Mouse (Mus musculus) T-helper 17 cell (primary cell): ENCODE data around the gene Vmn1r126.
"Not testable (repeated sequence)": the region's sequence is repeated elsewhere in the genome, so short reads cannot be mapped to it uniquely, and the experiment has no call there.

Source experiments
- in situ Hi-C, 2 experiments: fragments of 300-600 bp; cut with MboI, MseI; formaldehyde crosslinking; loops; 1 replicate in 1 of 2; 2 replicates in 1 of 2; pipeline ENCODE4 v1.15.1; 2025; ENCODE audit warnings: high pct_unique_total_duplicates in 2 of 2

Vmn1r126 gene

DNA sequence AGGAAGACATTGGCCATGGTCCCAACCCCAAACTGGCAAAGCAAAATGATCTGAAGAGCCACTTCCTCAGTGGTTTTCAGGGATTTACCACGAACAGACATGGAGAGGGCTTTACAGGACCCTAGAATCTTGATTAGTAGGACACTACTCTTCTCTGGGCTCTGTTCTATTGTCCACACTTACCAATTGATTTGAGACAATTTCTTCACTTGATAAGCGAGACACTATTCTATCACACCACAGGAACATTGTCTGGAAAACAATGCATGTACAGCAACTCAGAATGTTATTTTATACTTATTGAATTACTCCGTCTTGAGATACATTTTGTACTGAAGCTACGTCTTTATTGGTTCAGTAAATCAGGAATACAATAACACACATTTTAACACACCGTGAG lies at the start of gene Vmn1r126:
Vmn1r126 (minus strand) TSS at position 101 of the 400 bp plus-strand sequence.
- in situ Hi-C loops = not testable (repeated sequence)

DNA sequence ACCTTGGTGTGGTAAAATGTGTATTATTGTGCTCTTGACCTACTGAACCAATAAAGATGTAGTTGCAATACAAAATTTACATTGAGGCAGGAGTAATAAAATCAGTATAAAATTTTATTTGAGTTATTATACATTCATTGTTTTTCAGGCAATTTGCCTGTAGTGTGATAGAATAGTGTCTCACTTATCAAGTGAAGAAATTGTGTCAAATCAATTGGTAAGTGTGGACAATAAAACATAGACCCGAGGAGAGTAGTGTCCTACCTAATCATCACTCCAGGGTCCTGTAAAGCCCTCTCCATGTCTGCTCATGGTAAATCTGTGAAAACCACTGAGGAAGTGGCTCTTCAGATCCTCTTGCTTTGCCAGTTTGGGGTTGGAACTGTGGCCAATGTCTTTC lies 47.8 kb upstream of the Vmn1r126 start, which contains the start of gene Vmn1r128:
Vmn1r128 (plus strand) TSS at position 301 of the 400 bp plus-strand sequence.
- in situ Hi-C loops = not testable (repeated sequence)

DNA sequence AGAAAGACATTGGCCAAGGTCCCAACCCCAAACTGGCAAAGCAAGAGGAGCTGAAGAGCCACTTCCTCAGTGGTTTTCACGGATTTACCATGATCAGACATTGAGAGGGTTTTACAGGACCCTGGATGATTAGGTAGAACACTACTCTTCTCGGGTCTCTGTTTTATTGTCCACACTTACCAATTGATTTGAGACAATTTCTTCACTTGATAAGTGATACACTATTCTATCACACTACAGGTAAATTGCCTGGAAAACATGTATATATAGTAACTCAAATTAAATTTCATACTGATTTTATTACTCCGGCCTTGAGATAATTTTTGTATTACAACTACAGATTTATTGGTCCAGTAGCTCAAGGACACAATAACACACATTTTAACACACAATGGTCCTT lies 18.5 kb upstream of the Vmn1r126 start, which contains the start of gene Vmn1r127:
Vmn1r127 (minus strand) TSS at position 101 of the 400 bp plus-strand sequence.
- in situ Hi-C loops = loop anchor here in 1 of 2 experiments (10.0 kb wide), 1 partner anchor 475 kb away; the partner anchor contains the start of gene Vmn1r115

DNA sequence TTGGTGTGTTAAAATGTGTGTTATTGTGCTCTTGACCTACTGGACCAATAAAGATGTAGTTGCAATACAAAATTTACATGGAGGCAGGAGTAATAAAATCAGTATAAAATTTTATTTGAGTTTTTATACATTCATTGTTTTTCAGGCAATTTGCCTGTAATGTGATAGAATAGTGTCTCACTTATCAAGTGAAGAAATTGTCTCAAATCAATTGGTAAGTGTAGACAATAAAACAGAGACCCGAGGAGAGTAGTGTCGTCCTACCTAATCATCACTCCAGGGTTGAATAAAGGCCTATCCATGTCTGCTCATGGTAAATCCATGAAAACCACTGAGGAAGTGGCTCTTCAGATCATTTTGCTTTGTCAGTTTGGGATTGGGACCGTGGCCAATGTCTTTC lies 29.4 kb downstream of the Vmn1r126 start, which contains the start of gene Vmn1r125:
Vmn1r125 (plus strand) TSS at position 301 of the 400 bp plus-strand sequence.
- in situ Hi-C loops = loop anchor here (10.0 to 25.0 kb wide), 3 partner anchors 860 to 1693 kb away; partner anchors contain the start of genes Vmn1r100 (in 1 of the 2) and Vmn1r157 (in 1 of the 2)

DNA sequence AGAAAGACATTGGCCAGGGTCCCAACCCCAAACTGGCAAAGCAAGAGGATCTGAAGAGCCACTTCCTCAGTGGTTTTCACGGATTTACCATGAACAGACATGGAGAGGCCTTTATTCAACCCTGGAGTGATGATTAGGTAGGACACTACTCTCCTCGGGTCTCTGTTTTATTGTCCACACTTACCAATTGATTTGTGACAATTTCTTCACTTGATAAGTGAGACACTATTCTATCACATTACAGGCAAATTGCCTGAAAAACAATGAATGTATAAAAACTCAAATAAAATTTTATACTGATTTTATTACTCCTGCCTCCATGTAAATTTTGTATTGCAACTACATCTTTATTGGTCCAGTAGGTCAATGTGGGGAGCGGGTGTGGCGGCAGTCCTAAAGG lies 40.8 kb downstream of the Vmn1r126 start, which contains the start of gene Vmn1r124:
Vmn1r124 (minus strand) TSS at position 101 of the 400 bp plus-strand sequence.
- in situ Hi-C loops = loop anchor here (5.0 to 25.0 kb wide), 3 partner anchors 848 to 1502 kb away; partner anchors contain the start of genes Vmn1r100 (in 1 of the 2) and Vmn1r157 (in 1 of the 2)
